Mouse (Mus musculus) CD4-positive, CD25-positive, alpha-beta regulatory T cell (primary cell): ENCODE results near the gene Xrcc4. TPM values are rescaled to one million over a fixed set of nuclear protein-coding genes. Genes with fewer than 3 reads are reported as not detected.

Source experiments
- polyA plus RNA-seq: library from polyadenylated mRNA; unstranded; fragments of 100-300 nt; shearing (Covaris generic); gene quantifications from one replicate; pipeline ENCODE4 v1.2.1, GENCODE M21; 2017

The Xrcc4 gene
- polyA plus RNA-seq: 24.0 TPM

GRCm38 (mm10) chr13:90088962-90089824 is at the start of gene Xrcc4, which contains the start of gene Tmem167:
Xrcc4 (minus strand) TSS chr13:90089608.
Tmem167 (plus strand) TSS chr13:90089123.

GRCm38 (mm10) chr13:89741766-89742685 is 347.4 kb downstream of the Xrcc4 start, which contains the start of gene Vcan:
Vcan (minus strand) TSS chr13:89742509.

Other genes with a start within 250 kb of the Xrcc4 start
- 38.0 TPM for gene Tmem167, start 485 bp downstream of the Xrcc4 start, polyA plus RNA-seq